8 mouse cellular contexts compared by ENCODE assay signal in the genomic region with DNA sequence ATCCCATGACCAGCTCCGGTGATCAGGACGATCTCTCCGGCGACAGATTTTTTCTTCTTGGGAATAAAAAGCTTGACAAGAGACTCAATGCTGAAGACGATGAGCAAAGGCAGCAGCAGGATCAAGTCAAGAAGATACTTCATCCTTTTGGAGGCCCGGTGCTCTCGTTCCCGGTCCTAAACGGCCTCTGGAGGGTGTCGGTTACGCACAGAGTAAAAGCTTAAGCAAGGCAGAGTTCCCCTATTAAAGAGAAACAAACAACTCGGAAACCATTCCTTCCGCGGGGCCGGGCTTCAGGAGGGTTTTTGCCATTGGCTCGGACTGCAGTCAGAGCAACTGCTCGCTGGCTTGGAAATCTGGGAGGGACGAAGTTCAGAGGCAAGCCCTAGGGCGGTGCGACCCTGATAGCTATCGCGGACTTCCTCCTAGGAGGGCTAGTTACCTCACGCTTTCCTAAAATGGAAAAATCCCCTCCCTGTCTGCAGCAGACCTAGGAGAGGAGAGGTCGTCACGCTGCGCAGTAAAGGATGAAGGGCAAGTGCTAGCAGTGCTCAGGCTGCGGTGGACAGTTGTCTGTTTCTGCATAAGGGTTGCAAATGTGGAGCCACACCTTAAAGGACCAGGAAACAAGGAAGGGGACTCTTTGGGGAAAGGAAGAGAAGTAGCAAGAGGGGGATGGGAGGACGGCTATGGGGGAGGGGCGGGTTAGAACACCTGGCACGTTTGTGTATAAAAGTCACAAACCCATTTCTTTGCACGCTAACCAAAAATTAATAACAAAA. TPM values are rescaled to one million over a fixed set of nuclear protein-coding genes. Genes with fewer than 3 reads are reported as not detected.
DNase-seq lines count a peak whose midpoint lies in the region; ATAC-seq and TF ChIP-seq lines count a peak whose summit lies in the region.

Gene Hsd17b11, minus strand, starts transcription at position 323 of the 782 bp plus-strand sequence.

- no peak for TF ChIP-seq RAD21 in MEL (IDR thresholded peaks at IDR 0.05; ENCODE audit: low read depth, low read length)

- H3K4me1 ChIP-seq in MEL (ENCODE audit: control insufficient read depth in 1 of 2, insufficient read depth in 2 of 2, low read length in 2 of 2), result peaks cover 5 to 20% of the 10 kb centered on the region in 2 experiments
- peaks cover 6% of the 10 kb centered on the region for H3K4me1 ChIP-seq in lung, embryonic 14.5 days (ENCODE audit: insufficient read depth)
- peaks cover 37% of the 10 kb centered on the region for H3K4me1 ChIP-seq in thymus, adult 2 months (replicated peaks; ENCODE audit: control insufficient read depth, insufficient read depth, low read length)

- DNase-seq in MEL (ENCODE audit: low read depth, low spot score), result peak; percentile 94
- DNase-seq in cerebellum, adult 8-10 months, result peak; percentile 53
- DNase-seq in forelimb bud, embryonic 11.5 days (ENCODE audit: low read depth, low spot score), result peak; percentile 80
- DNase-seq in heart, postnatal 4 days, result peak; percentile 87
- peak; percentile 61 to 62 for DNase-seq in layer of hippocampus, adult 8-10 months (ENCODE audit: low spot score in 2 of 2)
- peak; percentile 94 for DNase-seq in lung, embryonic 14.5 days
- peak; percentile 57 for DNase-seq in thymus, adult 2 months

- peaks cover 6% of the 10 kb centered on the region for H3K79me2 ChIP-seq in MEL (ENCODE audit: control insufficient read depth, insufficient read depth, low read length, poor library complexity)

- peak within 1 kb of the TSS; percentile 70 for H3K4me2 ChIP-seq in lung, embryonic 14.5 days

- H3K4me3 ChIP-seq in MEL (ENCODE audit: control insufficient read depth in 1 of 2, insufficient read depth in 1 of 2, low read depth in 2 of 2, low read length in 2 of 2), result peak within 1 kb of the TSS; percentile 92 to 93
- H3K4me3 ChIP-seq in lung, embryonic 14.5 days (ENCODE audit: low read depth, low read length), result peak within 1 kb of the TSS; percentile 52
- H3K4me3 ChIP-seq in thymus, adult 2 months (ENCODE audit: control insufficient read depth, insufficient read depth, low read length), result peak within 1 kb of the TSS; percentile 94

- peak; percentile 43 to 76; a peak in 3 of 4 replicates for TF ChIP-seq POLR2A in MEL (IDR thresholded peaks at IDR 0.05; ENCODE audit: control insufficient read depth in 1 of 2, insufficient read depth in 1 of 2, low read depth in 1 of 2, low read length in 2 of 2, poor library complexity in 1 of 2)
- TF ChIP-seq POLR2A in thymus, adult 2 months (IDR thresholded peaks at IDR 0.05; ENCODE audit: control insufficient read depth, extremely low read depth, insufficient read depth, low read length, poor library complexity), result no peak; the same call in 1 of the 2 replicates

- no peaks in the 10 kb centered on the region for H3K9me3 ChIP-seq in MEL (replicated peaks; ENCODE audit: insufficient read depth, low read length)
- no peaks in the 10 kb centered on the region for H3K9me3 ChIP-seq in lung, embryonic 14.5 days (ENCODE audit: low read depth, low read length)

- peak within 1 kb of the TSS; percentile 94 for H3K27ac ChIP-seq in MEL (ENCODE audit: control insufficient read depth, low read depth, low read length)
- H3K27ac ChIP-seq in lung, embryonic 14.5 days (ENCODE audit: low read depth), result peak within 1 kb of the TSS; percentile 90
- peak within 1 kb of the TSS; percentile 81 for H3K27ac ChIP-seq in thymus, adult 2 months (ENCODE audit: control insufficient read depth, insufficient read depth, low read length)

- no peaks in the 10 kb centered on the region for H3K27me3 ChIP-seq in MEL (ENCODE audit: control insufficient read depth in 1 of 2, insufficient read depth in 2 of 2, low read length in 2 of 2)
- no peaks in the 10 kb centered on the region for H3K27me3 ChIP-seq in lung, embryonic 14.5 days (ENCODE audit: insufficient read depth, low read length)
- no peaks in the 10 kb centered on the region for H3K27me3 ChIP-seq in thymus, adult 2 months (ENCODE audit: control insufficient read depth, insufficient read depth, low read length)

- WGBS in lung, embryonic 14.5 days, result under 1% methylated on average over 31 of the region's 31 CpGs
- under 1% methylated on average over 31 of the region's 31 CpGs for WGBS in thymus, adult 2 months

- TF ChIP-seq CTCF in MEL (IDR thresholded peaks at IDR 0.05 in 2 of 3, conservative IDR thresholded peaks at IDR 0.05 in 1 of 3; ENCODE audit: control insufficient read depth in 1 of 3, insufficient read depth in 1 of 3, low read depth in 2 of 3, low read length in 3 of 3, poor library complexity in 1 of 3, severe bottlenecking in 1 of 3), result no peak
- no peak for TF ChIP-seq CTCF in lung, embryonic 14.5 days (IDR thresholded peaks at IDR 0.05; ENCODE audit: low read depth)
- TF ChIP-seq CTCF in thymus, adult 2 months (IDR thresholded peaks at IDR 0.05; ENCODE audit: borderline replicate concordance, control insufficient read depth, extremely low read depth, insufficient read depth, low read length, poor library complexity), result no peak

- TF ChIP-seq EP300 in MEL (IDR thresholded peaks at IDR 0.05; ENCODE audit: low read depth in 1 of 2, low read length in 2 of 2), result no peak

- ATAC-seq in lung, embryonic 14.5 days (ENCODE audit: insufficient read depth), result peak; percentile 94
- peak; percentile 58 for ATAC-seq in neutrophil, adult 5-6 weeks (ENCODE audit: extremely low read depth, insufficient number of reproducible peaks, low FRiP score, poor library complexity, severe bottlenecking)

- H3K36me3 ChIP-seq in MEL (ENCODE audit: control insufficient read depth in 1 of 2, insufficient read depth in 2 of 2, low read length in 2 of 2), result peaks cover 0 to 21% of the 10 kb centered on the region in 2 experiments; a peak in 2 of 4 replicates
- H3K36me3 ChIP-seq in lung, embryonic 14.5 days (ENCODE audit: insufficient read depth), result 0 out of 2 replicates have a peak, but pooled peaks cover 4% of the 10 kb centered on the region
- H3K36me3 ChIP-seq in thymus, adult 2 months (ENCODE audit: control insufficient read depth, insufficient read depth, low read length), result no peaks in the 10 kb centered on the region

- H3K9ac ChIP-seq in MEL (ENCODE audit: control insufficient read depth, low read depth, low read length, poor library complexity, severe bottlenecking), result peak within 1 kb of the TSS; percentile 85
- peak within 1 kb of the TSS; percentile 69 for H3K9ac ChIP-seq in lung, embryonic 14.5 days

TF ChIP-seq in MEL, 35 proteins besides CTCF, POLR2A, EP300 and RAD21 (continues in another document):
- TF ChIP-seq TAL1 (IDR thresholded peaks at IDR 0.05; ENCODE audit: low read length) (no peak), MYC (IDR thresholded peaks at IDR 0.05; ENCODE audit: low read depth, low read length) (no peak), POLR2AphosphoS2 (IDR thresholded peaks at IDR 0.05; ENCODE audit: low read length) (peak; percentile 56; the same call in 1 of the 2 replicates), UBTF (IDR thresholded peaks at IDR 0.05; ENCODE audit: borderline replicate concordance, insufficient read depth, low read depth, low read length) (no peak), KAT2A (conservative IDR thresholded peaks at IDR 0.05; ENCODE audit: low read depth, low read length) (no peak), ELF1 (IDR thresholded peaks at IDR 0.05; ENCODE audit: low read depth, low read length) (peak; percentile 16; the same call in 1 of the 2 replicates), ZMIZ1 (IDR thresholded peaks at IDR 0.05; ENCODE audit: low read depth, low read length) (peak; percentile 75; the same call in 1 of the 2 replicates), NRF1 (IDR thresholded peaks at IDR 0.05; ENCODE audit: insufficient read depth, low read depth, low read length, poor library complexity, severe bottlenecking) (no peak; the same call in 1 of the 2 replicates), MEF2A (IDR thresholded peaks at IDR 0.05; ENCODE audit: extremely low read depth, insufficient replicate concordance, low read depth, low read length, poor library complexity, severe bottlenecking) (no peak), CHD2 (IDR thresholded peaks at IDR 0.05; ENCODE audit: low read length) (peak; percentile 91), E2F4 (IDR thresholded peaks at IDR 0.05; ENCODE audit: borderline replicate concordance, low read depth, low read length) (no peak), USF1 (IDR thresholded peaks at IDR 0.05; ENCODE audit: low read depth, low read length) (no peak), MAFK (IDR thresholded peaks at IDR 0.05; ENCODE audit: borderline replicate concordance, low read depth, low read length) (no peak), BHLHE40 (IDR thresholded peaks at IDR 0.05; ENCODE audit: borderline replicate concordance, low read depth, low read length) (peak; percentile 86), USF2 (IDR thresholded peaks at IDR 0.05; ENCODE audit: borderline replicate concordance in 1 of 2, insufficient read depth in 1 of 2, low read depth in 1 of 2, low read length in 2 of 2) (no peak), SMC3 (IDR thresholded peaks at IDR 0.05; ENCODE audit: low read depth, low read length) (no peak), RCOR1 (IDR thresholded peaks at IDR 0.05; ENCODE audit: low read depth, low read length) (no peak; the same call in 1 of the 2 replicates), GABPA (IDR thresholded peaks at IDR 0.05; ENCODE audit: low read depth, low read length) (no peak), JUND (IDR thresholded peaks at IDR 0.05; ENCODE audit: low read depth, low read length) (0 out of 2 replicates have a peak, but pooled peaks have one; percentile 44), TBP (IDR thresholded peaks at IDR 0.05; ENCODE audit: low read depth, low read length) (peak; percentile 87), POLR2AphosphoS5 (IDR thresholded peaks at IDR 0.05; ENCODE audit: borderline replicate concordance, low read depth, low read length) (no peak), NELFE (IDR thresholded peaks at IDR 0.05; ENCODE audit: low read depth, low read length) (peak; percentile 67), ZNF384 (IDR thresholded peaks at IDR 0.05; ENCODE audit: low read depth, low read length) (no peak), HCFC1 (IDR thresholded peaks at IDR 0.05; ENCODE audit: low read depth, low read length) (peak; percentile 54), ZKSCAN1 (IDR thresholded peaks at IDR 0.05; ENCODE audit: low read depth, low read length) (no peak), ZC3H11A (IDR thresholded peaks at IDR 0.05; ENCODE audit: low read depth, low read length) (no peak)

RNA-seq across cellular contexts. Expression of gene Hsd17b11, which starts in this region (rescaled TPM):
- 8.7 and 11.2 TPM in 2 replicates for total RNA-seq in MEL (2012; rRNA removed)
- polyA plus RNA-seq in MEL (2012; ENCODE audit: insufficient read depth in 1 of 2, insufficient read length in 2 of 2, low read depth in 1 of 2, low replicate concordance in 2 of 2, missing spikeins in 1 of 2), result 10 to 100 TPM in 1 of 2 experiments, not detected in 1; 16.0 TPM
- total RNA-seq in heart, postnatal 4 days (2021), result 10 to 100 TPM; 24.0 to 26.4 TPM
- 10 to 100 TPM; 51.2 to 60.3 (median 54.6) TPM for total RNA-seq in layer of hippocampus, adult 8-10 months (2022)
- 4.2 and 4.4 TPM in 2 replicates for polyA plus RNA-seq in lung, embryonic 14.5 days (2014; fragmentation: Nextera tagmentation; extraction: Ambion mirVana)
- 90.4 and 105 TPM in 2 replicates for total RNA-seq in neutrophil, adult 5-6 weeks (2017)
- polyA plus RNA-seq in thymus, adult 2 months (2012; rRNA removed), result 15.1 and 18.8 TPM in 2 replicates

Comparison
In these comparisons a context has a peak if more than half of its experiments do, and no peak if none do; other contexts are left out.
1. Peak in every context shown above with its lines: DNase-seq, ATAC-seq, H3K4me3 ChIP-seq and H3K27ac ChIP-seq.